Mouse (Mus musculus): ENCODE data around the gene Kbtbd12.

The Kbtbd12 gene

GRCm38 (mm10) chr6:88548405-88549049, 89.2 kb downstream of the Kbtbd12 start:
- DNase-seq = no peak

DNA sequence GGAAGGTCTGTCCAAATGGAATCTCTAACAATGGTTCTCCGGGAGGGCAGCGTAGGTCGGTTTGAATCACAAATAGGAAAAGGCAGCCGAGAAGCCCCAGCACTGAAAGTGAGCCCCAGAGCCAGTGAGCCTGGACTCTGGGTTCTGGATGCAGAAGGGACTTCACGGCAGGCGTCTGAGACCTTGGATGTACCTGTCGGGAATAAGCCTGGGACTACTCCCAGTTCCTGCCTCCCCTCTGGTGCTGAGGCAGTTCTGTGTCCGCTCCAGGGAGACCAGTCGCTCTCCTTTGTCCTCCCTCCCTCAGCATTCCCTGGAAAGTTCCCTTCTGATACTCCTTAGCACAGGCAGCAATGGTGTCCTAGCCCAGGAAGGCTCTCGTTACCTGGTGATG, 92.4 kb downstream of the Kbtbd12 start:
- no peak for DNase-seq

DNA sequence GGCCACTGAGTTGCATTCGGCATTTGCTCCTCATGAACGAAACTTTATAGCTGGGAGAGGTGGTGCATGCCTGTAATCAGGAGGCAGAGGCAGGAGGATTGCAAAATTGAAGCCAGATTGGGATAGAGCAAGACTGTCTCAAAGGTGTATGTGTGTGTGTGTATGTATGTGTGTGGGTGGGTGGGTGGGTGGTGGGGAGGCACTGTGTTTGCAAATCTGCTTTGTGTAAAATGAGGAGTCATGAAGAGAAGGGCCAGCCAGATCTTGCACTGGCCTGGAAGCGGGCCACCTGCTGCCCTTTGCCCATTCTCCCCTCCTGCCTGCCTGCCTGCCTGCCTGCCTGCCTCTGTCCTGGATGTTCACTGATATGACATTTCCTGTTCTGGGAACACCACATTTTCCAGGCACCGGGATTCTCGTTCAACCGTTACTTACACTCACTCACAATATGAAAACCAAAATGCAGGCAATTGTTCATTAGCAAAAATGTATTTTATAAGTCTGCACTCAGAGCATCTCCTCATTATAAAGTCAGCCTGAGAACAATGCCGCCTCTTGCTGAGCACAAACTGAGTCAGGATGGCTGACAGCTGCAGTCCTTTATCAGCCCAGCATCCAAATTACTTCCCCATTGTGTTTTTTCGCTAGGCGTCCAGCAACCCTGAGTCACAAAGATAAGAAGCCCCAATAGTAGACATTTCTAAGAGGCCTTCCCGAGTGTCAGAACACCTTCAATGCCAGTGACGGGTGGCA, 92.9 kb downstream of the Kbtbd12 start:
- no peak for DNase-seq

DNA sequence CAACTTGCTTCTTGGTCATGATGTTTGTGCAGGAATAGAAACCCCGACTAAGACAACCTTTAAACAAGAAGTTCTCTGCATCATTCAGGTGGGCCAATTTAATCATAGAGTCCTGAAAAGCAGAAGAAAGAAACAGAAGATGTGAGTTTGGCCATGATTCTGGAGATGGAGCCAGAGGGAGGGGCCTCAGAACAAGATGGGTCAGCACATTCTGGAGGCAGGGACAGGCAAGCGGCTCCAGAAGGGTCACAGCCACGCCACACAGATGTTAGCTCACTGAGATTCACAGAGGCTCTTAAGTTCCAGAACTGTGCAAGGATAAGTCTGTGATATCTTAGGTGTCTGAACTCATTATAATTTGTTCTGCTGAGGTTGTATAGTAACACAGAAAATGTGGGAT, 93.5 kb downstream of the Kbtbd12 start:
- DNase-seq = no peak

DNA sequence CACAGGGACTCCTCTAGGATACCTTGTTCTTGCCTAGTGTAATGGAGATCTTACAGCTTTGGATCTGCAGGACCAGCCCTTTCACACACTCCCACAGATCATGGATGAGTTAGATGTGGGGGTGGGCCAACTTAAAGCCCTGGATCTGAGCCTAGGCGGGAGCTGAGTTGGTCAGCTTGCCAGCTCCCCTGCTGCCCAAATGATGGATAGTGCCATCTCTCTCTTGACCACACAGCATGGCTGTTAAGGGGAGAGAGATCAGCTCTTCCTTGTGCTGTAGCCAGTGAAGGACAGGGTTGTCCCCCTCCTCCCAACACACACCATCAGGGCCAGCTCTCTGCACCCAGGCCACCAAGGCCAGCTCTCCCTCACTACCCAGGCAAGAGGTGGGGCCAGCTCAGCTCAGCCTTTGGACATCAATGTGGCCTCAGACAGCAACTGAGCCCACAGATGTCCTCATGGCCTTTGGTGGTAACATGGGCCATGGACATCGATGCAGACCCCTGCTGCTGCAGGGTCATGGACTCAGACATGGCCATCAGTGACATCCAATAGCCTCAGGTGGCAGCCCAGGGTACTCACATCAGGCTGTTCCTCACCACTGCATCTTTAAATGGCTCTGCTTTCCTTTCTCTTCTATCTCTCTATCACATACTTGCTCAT, 97.5 kb downstream of the Kbtbd12 start:
- DNase-seq = no peak

DNA sequence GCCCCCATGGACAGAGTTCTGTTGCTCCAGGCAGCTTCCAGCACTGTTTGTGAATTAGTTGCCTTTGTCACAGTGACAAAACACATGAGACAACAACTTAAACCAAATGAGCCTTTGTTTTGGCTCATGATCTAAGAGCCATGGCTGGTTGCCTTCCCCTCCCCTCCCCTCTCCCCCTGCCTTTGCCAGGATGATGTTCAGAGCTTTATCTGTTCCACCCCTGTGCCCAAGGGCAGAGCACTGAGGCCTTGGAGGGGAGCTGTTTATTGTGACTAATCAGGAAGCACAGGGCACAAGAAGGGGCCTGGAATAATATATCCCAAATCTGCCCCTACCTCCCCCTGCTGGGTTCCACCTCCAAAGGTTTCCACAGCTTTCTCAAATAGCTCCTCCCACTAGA, 107.4 kb downstream of the Kbtbd12 start:
- DNase-seq = no peak

- no peak for DNase-seq
These were observed 113.7 kb downstream of the Kbtbd12 start for GRCm38 (mm10) chr6:88524056-88524455.

DNA sequence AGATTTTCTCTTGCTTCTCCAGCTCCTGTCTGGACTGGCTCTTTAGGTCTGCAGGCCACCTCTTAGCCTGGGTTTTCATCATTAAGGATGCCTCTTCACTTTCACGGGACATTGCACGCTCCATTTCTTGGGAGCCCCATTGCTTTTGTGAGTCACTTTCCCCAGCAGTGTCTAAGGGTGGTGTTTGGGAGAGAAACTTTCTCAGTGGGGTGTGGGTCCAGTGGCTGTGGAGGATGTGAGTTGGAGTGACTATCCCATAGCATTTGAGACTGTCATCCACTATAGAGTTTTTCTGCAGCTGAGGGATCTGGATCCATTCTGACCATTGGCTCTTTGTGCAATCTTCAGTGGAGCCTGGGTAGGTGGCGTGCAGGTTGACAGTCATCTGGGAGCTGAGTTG, 114.3 kb downstream of the Kbtbd12 start:
- DNase-seq = no peak

DNA sequence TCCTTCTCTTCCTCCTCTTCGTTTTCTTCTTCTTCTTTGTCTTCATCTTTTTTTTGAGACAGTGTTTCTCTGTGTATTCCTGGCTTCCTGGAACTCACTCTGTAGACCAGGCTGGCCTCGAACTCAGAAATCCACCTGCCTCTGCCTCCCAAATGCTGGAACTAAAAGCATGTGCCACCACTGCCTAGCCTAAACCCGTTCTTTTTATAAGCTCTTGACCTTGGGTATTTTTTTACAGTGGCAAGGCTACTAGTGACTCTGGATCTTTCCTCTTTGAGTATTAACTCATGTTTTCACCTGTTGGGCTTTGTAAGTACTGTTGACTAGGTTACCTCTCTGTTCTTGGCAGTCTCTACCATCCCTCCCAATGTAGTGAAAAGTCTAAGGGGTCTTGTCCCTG, 114.7 kb downstream of the Kbtbd12 start:
- DNase-seq = no peak

DNA sequence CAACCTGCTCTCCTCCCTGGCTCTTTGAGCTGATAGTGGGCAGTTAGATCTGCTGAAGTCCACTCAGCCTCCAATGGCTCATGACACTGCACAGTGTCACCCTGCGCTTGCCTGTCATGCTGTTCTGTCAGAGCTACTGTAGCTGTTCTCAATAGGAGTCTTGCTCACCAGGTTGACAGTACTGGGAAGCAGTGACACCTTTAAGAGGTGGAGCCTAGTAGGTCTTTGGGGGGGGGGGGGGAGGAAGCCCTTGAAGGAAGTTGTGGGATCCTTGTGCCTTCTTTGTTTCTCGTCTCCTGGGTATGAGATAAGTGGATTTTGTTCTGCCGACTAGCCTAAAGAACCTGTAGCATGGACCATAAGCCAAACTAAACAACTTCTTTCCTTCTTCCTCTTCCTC, 115.1 kb downstream of the Kbtbd12 start:
- DNase-seq = no peak

GRCm38 (mm10) chr6:88521821-88522220, 115.9 kb downstream of the Kbtbd12 start:
- DNase-seq = no peak

- peak; percentile 95 for DNase-seq
These were observed 119.1 kb downstream of the Kbtbd12 start, which contains the start of gene Sec61a1 for GRCm38 (mm10) chr6:88518404-88519263. Gene Sec61a1, minus strand, starts transcription at chr6:88518905.

DNA sequence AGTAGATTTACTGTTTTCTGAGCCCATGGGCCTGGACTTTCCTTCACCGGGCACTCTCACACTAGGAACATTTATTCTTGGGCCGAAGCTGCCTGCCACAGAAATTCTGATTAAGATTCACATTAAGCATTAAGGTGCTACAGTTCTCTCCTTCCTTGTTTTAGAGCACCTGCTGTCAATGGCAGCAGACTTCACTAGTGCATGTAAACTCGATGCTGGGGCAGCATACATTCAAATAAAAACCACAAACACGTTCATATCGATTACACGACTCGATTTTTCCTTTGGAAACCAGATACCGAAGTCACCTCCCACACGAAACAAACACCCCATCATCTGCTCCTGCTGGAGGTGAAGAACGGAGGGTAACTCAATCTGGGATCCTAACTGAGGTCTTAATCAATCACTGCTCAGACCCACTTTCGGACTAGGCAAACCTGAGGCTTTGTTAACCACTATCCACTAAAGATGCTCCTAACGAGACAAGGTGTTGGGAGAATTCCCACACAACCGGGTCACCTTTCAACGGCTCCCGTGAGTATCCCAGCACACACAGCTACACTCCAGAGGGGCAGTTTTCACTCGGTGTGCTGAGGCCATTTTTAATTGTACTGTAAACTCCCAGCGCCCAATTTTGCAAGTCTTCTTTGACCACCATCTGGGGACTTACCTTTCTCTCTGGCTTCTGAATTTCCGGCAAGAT, 119.9 kb downstream of the Kbtbd12 start:
- no peak for DNase-seq

DNA sequence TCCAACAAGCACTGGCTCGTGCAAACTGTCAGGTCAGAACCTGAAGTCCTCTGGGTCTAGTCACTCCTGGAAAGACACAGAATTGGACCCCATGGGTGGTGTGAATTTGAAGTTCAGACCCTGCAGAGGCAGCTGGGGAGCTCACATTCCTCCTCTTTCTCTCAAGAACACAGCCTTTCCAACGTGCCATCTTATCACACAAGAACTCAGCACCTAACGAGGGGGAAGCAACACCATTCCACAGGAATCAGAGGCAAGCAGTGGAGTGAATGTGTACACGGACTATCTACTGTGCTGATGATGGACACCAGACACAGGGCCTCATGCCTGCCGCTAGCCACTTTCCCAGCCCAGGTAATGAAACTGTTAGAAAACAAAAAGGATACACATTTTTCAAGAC, 121.1 kb downstream of the Kbtbd12 start:
- DNase-seq = no peak

DNA sequence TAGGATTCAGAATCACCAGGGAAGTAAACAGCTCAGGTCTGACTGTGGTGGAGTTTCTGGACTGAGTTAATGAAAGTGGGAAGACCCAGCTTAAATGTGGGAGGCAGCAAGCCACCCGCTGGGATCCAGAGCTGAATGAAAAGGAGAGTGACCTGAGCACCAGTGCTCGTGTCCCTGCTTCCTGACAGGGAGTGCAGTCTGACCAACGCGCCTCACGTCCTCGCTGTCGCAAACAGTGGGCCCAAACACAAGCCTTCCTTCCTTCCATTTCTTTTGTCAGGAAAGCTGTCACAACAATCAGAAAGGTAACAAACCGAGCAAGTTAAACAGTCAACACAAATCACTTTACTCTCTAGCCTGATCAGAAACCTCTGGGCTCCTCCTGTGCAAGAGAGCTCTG, 121.8 kb downstream of the Kbtbd12 start:
- no peak for DNase-seq

- DNase-seq = no peak
These were observed 123.2 kb downstream of the Kbtbd12 start for GRCm38 (mm10) chr6:88514546-88514945.

DNA sequence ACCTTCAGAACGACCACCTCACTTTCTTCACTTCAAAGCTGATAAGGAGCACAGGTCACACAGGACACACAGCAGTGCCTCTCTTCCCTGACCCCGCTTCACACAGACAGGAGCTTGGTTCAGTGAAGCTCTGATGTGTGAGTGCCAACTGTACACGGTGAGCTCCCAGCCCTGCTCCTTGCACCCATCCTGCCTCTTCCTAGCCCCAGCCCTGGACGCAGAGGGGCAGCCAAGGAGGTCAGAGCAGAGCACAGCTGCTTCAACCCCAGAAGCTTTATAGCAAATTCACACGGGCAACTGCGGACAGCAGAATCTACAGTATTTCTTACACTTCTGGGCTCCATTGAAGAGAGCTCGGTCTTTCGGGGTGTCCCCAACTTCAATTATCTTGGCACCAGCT, 123.8 kb downstream of the Kbtbd12 start:
- DNase-seq = no peak

DNA sequence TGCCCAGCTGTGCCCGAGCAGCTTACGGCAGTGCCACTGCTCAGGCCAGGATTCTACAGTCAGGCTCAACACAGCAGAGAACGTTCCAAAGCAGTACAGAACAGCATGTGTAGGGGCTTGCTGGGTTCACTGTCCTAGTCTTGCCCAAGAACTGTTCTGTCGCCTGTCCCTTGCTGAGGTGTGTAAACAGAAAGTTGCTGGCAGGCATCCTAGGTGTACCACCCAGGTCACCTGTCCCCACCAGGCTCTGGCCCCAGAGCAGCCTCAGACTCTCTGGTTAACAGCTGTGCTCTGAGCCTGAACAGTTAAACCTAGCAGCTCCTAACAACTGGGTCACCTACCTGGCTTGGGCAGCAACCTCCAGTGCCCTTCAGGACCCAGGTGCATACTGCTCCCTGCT, 134.7 kb downstream of the Kbtbd12 start:
- no peak for DNase-seq

DNA sequence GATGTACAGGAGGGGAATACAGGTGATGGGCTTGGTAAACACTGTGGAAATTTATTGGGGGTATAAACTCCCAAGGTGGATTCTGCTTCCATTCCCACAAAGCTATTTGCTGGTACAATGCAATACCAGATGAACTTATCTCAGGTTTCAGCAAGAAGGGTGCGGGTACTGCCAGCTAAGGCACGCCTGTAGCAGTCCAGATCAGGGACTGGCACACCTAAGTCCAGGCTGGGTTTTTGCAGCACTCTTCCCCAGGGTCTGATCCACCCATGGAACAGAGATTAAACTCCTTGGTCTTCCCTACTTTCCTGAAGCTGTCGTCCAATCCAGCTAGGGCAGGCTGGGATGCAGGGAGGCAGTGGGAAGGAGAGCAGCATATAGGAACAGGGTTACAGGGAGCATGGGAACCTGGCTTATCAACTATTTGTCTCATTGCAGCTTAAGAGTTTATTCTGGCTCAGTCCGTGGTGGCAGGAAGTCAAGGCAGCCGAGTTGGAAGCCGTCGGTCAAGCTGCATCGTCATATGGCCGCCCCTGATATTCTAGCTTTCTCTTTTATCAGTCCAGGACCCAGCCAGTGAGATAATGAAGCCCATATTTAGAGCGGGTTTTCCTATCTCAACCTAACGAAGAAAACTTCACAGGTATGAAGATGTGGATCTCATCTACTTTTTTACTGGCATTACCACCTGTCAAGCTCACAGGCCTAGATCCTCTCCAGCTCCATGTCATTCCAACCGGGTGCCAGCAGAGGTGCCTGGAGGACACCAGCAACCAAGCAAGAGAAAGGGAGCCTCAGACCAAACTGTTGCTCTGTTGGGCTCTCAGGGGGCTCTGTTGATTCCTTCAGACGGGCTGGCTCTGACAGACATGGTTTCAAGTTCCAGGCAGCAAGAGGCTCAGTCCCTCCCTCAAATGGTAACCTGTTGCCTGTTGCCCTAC, 135.4 kb downstream of the Kbtbd12 start:
- no peak for DNase-seq

DNA sequence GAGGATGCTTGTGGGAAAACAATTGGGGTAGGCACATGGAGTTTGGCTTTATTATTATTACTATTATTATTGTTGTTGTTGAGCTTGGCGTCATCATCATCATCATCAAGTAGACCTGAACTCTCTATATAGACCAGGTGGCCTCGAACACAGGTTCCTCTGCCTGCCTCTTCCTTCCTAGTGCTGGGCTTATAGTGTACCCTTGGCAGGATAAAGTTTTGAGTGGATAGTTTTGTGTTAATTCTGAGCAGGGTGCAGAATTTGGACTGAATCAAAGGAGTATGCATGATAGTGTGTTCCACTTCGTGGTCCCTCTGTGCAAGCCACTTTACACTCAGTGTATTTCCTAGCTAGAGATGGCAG, 137.4 kb downstream of the Kbtbd12 start:
- no peak for DNase-seq

All from thymus, postnatal 14 days (tissue).